Mouse (Mus musculus) erythroblast, embryonic 14.5 days (primary cell): ENCODE measurements around the gene Rap1gap.

Experiments
- GATA1 ChIP-seq: IDR thresholded peaks from 2 replicates; pipeline ENCODE4 v1.6.1; 2012; ENCODE audit warnings: low read length, inconsistent platforms, mixed read lengths
- TAL1 ChIP-seq: IDR thresholded peaks from 3 replicates; pipeline ENCODE4 v1.6.1; 2012; ENCODE audit warnings: low read length, inconsistent platforms, mixed read lengths

GRCm38 (mm10) chr4:137772438-137773056 is 108.0 kb downstream of the Rap1gap start:
- TF ChIP-seq TAL1: no peak
- no peak for TF ChIP-seq GATA1
